14 mouse cellular contexts compared by ENCODE assay signal in the genomic region with DNA sequence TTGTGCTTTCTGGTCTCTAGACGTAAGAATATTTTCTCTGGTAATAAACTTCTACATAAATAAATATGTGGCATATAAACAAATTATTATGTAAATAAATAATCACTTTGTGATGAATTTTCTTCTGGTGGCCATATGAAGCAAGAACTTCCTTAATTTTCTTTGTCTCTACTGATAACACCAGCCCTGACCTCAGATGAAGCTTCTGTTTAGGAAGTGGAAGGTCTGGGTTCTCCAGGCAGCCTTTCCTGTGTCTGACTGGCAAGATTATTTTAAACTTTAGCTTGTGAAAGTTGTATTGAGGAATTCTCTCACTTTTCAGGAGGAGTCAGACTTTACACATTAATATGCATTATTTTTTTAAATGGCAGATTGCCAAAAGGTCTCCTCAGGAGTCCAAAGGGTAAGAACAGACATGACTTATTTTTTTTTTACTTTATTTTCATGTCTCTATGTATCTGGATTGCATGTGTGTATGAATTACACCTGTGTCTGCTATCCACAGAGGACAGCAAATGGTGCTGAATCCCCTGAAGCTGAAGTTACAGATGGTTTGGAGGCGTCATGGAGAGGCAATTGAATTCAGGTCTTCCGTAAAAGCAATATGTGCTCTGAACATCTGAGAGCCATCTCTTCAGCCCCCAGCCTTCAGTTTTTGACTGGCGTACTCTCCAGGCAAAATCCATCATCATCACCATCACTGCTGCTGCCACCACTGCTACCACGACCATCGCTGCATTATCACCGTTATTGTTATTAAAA. TPM values are rescaled to one million over a fixed set of nuclear protein-coding genes. Genes with fewer than 3 reads are reported as not detected.
DNase-seq lines count a peak whose midpoint lies in the region.
"Had no signal": no experiment of that assay in that cellular context is flagged by ENCODE, and none has a peak within 500 bp of the region (broad histone marks: within the 10 kb centered on the region; RNA-seq: fewer than 3 reads in every experiment).

No protein-coding gene starts in this region.

- DNase-seq in left cerebral cortex, adult 18-20 months (ENCODE audit: low spot score in 2 of 2), result peak; percentile 2
- no peak for DNase-seq in left cerebral cortex, postnatal 10 days (ENCODE audit: extremely low spot score in 1 of 2, low spot score in 2 of 2)
- DNase-seq in layer of hippocampus, adult 18-20 months (ENCODE audit: low spot score in 2 of 2), result peak; percentile 18 to 60
- DNase-seq in left cerebral cortex, postnatal 14 days (ENCODE audit: low spot score in 2 of 2), result peak; percentile 5
- no peak for DNase-seq in heart, postnatal 36 days
- DNase-seq in urinary bladder, postnatal 4 days (ENCODE audit: low spot score in 2 of 2), result no peak
- DNase-seq in heart, adult 9 months (ENCODE audit: low spot score in 2 of 2), result no peak
- DNase-seq: gastrocnemius, postnatal 25 days; heart, postnatal 10 days; kidney, adult 18-20 months; thymus, postnatal 14 days had no signal

- intact Hi-C loops in left cerebral cortex, postnatal 10 days (cut with DNase I), result no loop called here
- intact Hi-C loops in left cerebral cortex, postnatal 14 days (cut with DNase I), result no loop called here
- intact Hi-C loops in heart, postnatal 36 days (cut with DNase I), result loop anchor here (5.0 kb wide), 1 partner anchor 59 kb away; no protein-coding TSS in a partner anchor

RNA-seq across cellular contexts. Expression of gene Gm21961, which starts 38.5 kb away (rescaled TPM):
- not detected for total RNA-seq in left cerebral cortex, adult 18-20 months (2021)
- not detected for total RNA-seq in left cerebral cortex, postnatal 10 days (2021)
- total RNA-seq in layer of hippocampus, adult 18-20 months (2021), result not detected
- not detected for total RNA-seq in left cerebral cortex, postnatal 14 days (2021)
- not detected for total RNA-seq in heart, postnatal 36 days (2021)
- total RNA-seq: adrenal gland, postnatal 4 days; CH12.LX; gastrocnemius, postnatal 25 days; heart, postnatal 10 days; layer of hippocampus, postnatal 25 days had no signal

Comparison
In these comparisons a context has a peak if more than half of its experiments do, and no peak if none do; other contexts are left out.
1. DNase-seq: peak in left cerebral cortex, adult 18-20 months (2 of 2), layer of hippocampus, adult 18-20 months (2 of 2) and left cerebral cortex, postnatal 14 days (2 of 2); none in left cerebral cortex, postnatal 10 days (0 of 2), heart, postnatal 36 days (0 of 2), urinary bladder, postnatal 4 days (0 of 2) and heart, adult 9 months (0 of 2).